Mouse (Mus musculus) midbrain, postnatal 0 days (tissue): ENCODE data around the gene Ccdc149. TPM values are rescaled to one million over a fixed set of nuclear protein-coding genes. Genes with fewer than 3 reads are reported as not detected.
A peak's percentile ranks its signal among the peaks of the same experiment; 100 is the strongest.

Experiments used
- ATAC-seq: fragments of 200-750 bp; cut with Nextera tagmentation; 2 replicates; pipeline ENCODE4 v1.8.0; 2017; ENCODE audit warnings: moderate number of reproducible peaks, mild to moderate bottlenecking, moderate TSS enrichment, moderate library complexity; ENCODE audit not compliant: low FRiP score
- DNase-seq: peaks from one replicate; pipeline ENCODE4 v3.0.0-alpha.2; 2015; ENCODE audit warnings: low spot score
- H3K27ac ChIP-seq: fragments of 300-500 bp; sonication (generic); 2 replicates; pipeline ENCODE4 v1.5.1; 2014; ENCODE audit warnings: low read depth, mild to moderate bottlenecking, low read length, mixed read lengths
- H3K27me3 ChIP-seq: fragments of 300-500 bp; sonication (generic); 2 replicates; pipeline ENCODE4 v1.6.1; 2014; ENCODE audit warnings: low read length, control low read depth, mixed read lengths; ENCODE audit not compliant: insufficient read depth
- H3K36me3 ChIP-seq: fragments of 300-500 bp; sonication (generic); 2 replicates; pipeline ENCODE4 v1.6.1; 2014; ENCODE audit warnings: low read length, control low read depth, mixed read lengths; ENCODE audit not compliant: insufficient read depth
- H3K4me1 ChIP-seq: fragments of 300-500 bp; sonication (generic); 2 replicates; pipeline ENCODE4 v1.6.1; 2014; ENCODE audit warnings: mild to moderate bottlenecking, control low read depth, antibody characterized with exemption, low read length, mixed read lengths; ENCODE audit not compliant: insufficient read depth
- H3K4me2 ChIP-seq: fragments of 300-500 bp; sonication (generic); 2 replicates; pipeline ENCODE4 v1.6.1; 2014; ENCODE audit warnings: low read depth, mild to moderate bottlenecking, low read length, mixed read lengths; ENCODE audit not compliant: poor library complexity, severe bottlenecking
- H3K4me3 ChIP-seq: fragments of 300-500 bp; sonication (generic); 2 replicates; pipeline ENCODE4 v1.5.1; 2014; ENCODE audit warnings: low read depth, mild to moderate bottlenecking, low read length, moderate library complexity
- H3K9ac ChIP-seq: fragments of 300-500 bp; sonication (generic); replicated peaks from 2 replicates; pipeline ENCODE4 v1.6.1; 2014; ENCODE audit warnings: mild to moderate bottlenecking, low read length, moderate library complexity, mixed read lengths; ENCODE audit not compliant: poor library complexity, severe bottlenecking
- H3K9me3 ChIP-seq: fragments of 300-500 bp; sonication (generic); 2 replicates; pipeline ENCODE4 v1.6.1; 2016; ENCODE audit warnings: low read length, control low read depth
- CTCF ChIP-seq: IDR thresholded peaks from 2 replicates; pipeline ENCODE4 v1.5.1; 2016; ENCODE audit warnings: antibody characterized with exemption, mild to moderate bottlenecking
- WGBS: fragments of 180-500 bp; shearing (Covaris S2); extraction: QIAGEN DNeasy Blood & Tissue Kit; methylation state at CpG from one replicate; pipeline ENCODE4 v1.1.7; 2014; 5-methylcytosine and 5-hydroxymethylcytosine counted together
- polyA plus RNA-seq: library from polyadenylated mRNA; unstranded; fragments of >200 nt; fragmentation: Nextera tagmentation; extraction: Ambion mirVana; gene quantifications from 2 replicates; pipeline ENCODE4 v1.2.1, GENCODE M21; 2015
- total RNA-seq: library from RNA; depleted of rRNA; stranded (reverse); fragments of >200 nt; gene quantifications from 2 replicates; pipeline ENCODE4 v1.2.3, GENCODE M21; 2014

Gene Ccdc149
- total and polyA plus RNA-seq, 2 experiments from 2014 or later, result 13.8 to 21.2 TPM

DNA sequence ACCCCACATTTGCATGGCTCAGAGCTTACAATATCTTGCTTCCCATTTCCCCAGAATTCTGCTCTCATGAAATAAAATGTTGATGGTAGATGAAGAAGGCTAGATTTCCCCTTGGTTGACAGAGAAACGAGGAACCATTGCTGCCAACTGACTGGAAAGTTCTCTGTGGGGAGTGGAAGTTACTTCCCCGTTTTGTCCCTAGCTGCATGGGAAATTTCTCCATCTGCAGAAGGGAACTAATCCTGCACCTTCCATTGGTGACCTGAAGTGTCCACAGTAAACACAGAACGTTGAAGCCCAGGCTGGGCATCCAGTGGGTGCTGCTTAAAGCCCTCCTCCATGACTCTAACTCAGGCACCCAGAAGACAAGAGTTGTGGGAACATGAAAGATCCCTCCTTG, 47.4 kb downstream of the Ccdc149 start:
- no peak for DNase-seq
- Histone ChIP-seq H3K27me3 (no peaks in the 10 kb centered on the region), H3K4me2 (no peak overlapping the region), H3K4me1 (no peaks in the 10 kb centered on the region), H3K9ac (no peak overlapping the region), H3K9me3 (no peaks in the 10 kb centered on the region), H3K27ac (no peak overlapping the region), H3K4me3 (no peak overlapping the region), H3K36me3 (no peaks in the 10 kb centered on the region)
- TF ChIP-seq CTCF, result no peak
- WGBS, result 72% methylated on average over 3 of the region's 3 CpGs
- no peak for ATAC-seq

DNA sequence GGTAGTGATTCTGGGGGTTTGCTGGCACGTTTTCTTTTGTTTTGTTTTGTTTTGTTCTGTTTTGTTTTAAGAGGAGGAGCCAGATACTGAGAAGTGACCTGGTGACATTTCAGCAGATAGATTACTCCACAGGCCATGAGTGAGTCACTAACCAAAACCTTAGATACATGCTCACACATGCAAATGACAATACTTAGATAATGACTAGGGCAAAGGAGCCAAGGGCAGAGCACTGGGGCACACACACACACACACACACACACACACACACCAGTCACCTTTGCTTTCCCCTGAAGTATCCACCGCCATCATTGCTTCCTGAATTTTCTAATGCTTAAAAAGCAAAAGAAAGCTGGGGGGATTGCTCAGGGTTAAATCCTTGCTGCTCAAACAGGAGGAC, 54.8 kb downstream of the Ccdc149 start:
- DNase-seq (no peak), ATAC-seq (no peak)
- H3K9ac ChIP-seq, result no peak overlapping the region
- H3K36me3 ChIP-seq, result no peaks in the 10 kb centered on the region
- no peaks in the 10 kb centered on the region for H3K27me3 ChIP-seq
- no peak for TF ChIP-seq CTCF
- 68% methylated on average over 2 of the region's 2 CpGs for WGBS
- no peaks in the 10 kb centered on the region for H3K4me1 ChIP-seq
- no peaks in the 10 kb centered on the region for H3K9me3 ChIP-seq
- no peak overlapping the region for H3K27ac ChIP-seq
- H3K4me3 ChIP-seq, result no peak overlapping the region
- no peak overlapping the region for H3K4me2 ChIP-seq

- TF ChIP-seq CTCF, result no peak
- Histone ChIP-seq H3K27me3 (no peaks in the 10 kb centered on the region), H3K36me3 (no peaks in the 10 kb centered on the region), H3K9ac (no peak overlapping the region), H3K9me3 (no peaks in the 10 kb centered on the region), H3K27ac (no peak overlapping the region), H3K4me3 (no peak overlapping the region), H3K4me1 (no peaks in the 10 kb centered on the region), H3K4me2 (no peak overlapping the region)
- DNase-seq, result peak; percentile 25
- WGBS, result 87% methylated on average over 6 of the region's 6 CpGs
- no peak for ATAC-seq
Measured at GRCm38 (mm10) chr5:52415917-52416316, 55.4 kb downstream of the Ccdc149 start.

DNA sequence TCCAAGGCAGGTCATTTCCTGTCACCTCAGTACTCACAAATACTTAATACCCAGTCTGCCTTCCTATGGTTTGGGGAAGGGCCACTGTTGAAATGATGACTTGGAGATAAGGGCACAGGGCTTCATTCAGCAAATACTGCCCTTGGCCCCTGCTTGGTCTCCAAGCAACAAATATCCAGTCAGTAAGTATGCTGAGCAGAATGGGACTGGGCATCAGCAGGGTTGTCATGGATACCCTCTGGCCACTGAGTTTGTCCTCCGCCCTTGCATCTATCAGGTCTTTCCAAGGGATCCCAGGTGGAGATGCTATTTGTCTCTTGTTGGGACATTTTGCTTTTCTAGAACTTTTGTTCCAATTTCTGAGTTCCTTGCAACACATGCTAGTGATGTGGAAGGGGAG, 56.1 kb downstream of the Ccdc149 start:
- 0 out of 2 replicates have a peak, but pooled peaks have one; percentile 50 for ATAC-seq
- Histone ChIP-seq H3K27me3 (no peaks in the 10 kb centered on the region), H3K4me1 (no peaks in the 10 kb centered on the region), H3K9ac (no peak overlapping the region), H3K9me3 (no peaks in the 10 kb centered on the region), H3K27ac (no peak overlapping the region), H3K4me2 (no peak overlapping the region), H3K4me3 (no peak overlapping the region), H3K36me3 (no peaks in the 10 kb centered on the region)
- DNase-seq, result peak; percentile 38
- no peak for TF ChIP-seq CTCF
- 45% methylated on average over 1 of the region's 1 CpGs for WGBS

DNA sequence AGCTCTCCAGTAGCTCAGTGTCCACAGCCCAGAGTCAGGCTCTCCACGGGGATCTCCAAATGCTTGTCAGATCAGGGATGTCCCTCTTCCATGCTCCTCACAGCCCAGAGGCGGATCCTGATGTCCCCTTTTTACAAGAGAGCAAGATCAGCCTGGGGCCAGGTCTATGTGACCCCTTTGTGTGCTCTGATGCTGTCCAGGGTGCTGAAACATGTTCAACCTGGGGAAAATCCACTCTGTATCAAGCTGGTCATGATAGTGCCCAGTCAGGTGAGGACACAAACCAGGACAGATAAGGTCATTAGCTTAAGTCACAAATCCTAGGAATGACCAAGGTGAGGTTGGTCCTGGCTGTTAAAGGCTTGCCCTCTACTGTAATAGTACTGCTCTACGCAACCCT, 59.8 kb downstream of the Ccdc149 start:
- H3K9me3 ChIP-seq, result no peaks in the 10 kb centered on the region
- WGBS, result 64% methylated on average over 3 of the region's 3 CpGs
- H3K4me2 ChIP-seq, result no peak overlapping the region
- H3K4me3 ChIP-seq, result no peak overlapping the region
- H3K9ac ChIP-seq, result no peak overlapping the region
- no peak for TF ChIP-seq CTCF
- H3K27ac ChIP-seq, result no peak overlapping the region
- H3K36me3 ChIP-seq, result no peaks in the 10 kb centered on the region
- ATAC-seq, result no peak
- no peaks in the 10 kb centered on the region; the same call in 1 of the 2 replicates for H3K4me1 ChIP-seq
- DNase-seq, result no peak
- no peaks in the 10 kb centered on the region for H3K27me3 ChIP-seq

DNA sequence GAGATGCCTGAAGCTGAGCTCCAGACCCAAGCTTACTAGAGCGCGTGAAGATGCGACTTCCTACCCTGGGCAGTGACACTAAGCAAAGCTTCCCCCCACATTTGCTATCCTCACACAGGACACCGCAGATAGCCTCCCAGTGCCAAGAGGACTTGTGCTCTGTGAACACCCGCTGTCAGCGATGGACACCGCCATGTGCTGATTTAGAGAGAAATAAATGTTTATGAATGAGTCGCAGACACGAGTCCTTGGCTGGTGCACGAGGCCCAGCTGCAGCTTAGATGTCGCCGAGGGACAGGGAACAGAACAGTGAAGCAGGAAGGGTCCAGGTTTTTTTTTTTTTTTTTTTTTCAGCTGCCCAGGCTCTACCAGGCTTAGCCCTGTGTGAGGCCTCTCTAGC, 61.1 kb downstream of the Ccdc149 start:
- no peak overlapping the region for H3K4me2 ChIP-seq
- H3K4me1 ChIP-seq, result no peaks in the 10 kb centered on the region; the same call in 1 of the 2 replicates
- H3K27me3 ChIP-seq, result no peaks in the 10 kb centered on the region
- H3K27ac ChIP-seq, result no peak overlapping the region
- peak; percentile 30 for DNase-seq
- H3K9ac ChIP-seq, result no peak overlapping the region
- no peak for ATAC-seq
- H3K9me3 ChIP-seq, result no peaks in the 10 kb centered on the region
- WGBS, result 79% methylated on average over 12 of the region's 12 CpGs
- H3K36me3 ChIP-seq, result no peaks in the 10 kb centered on the region
- H3K4me3 ChIP-seq, result no peak overlapping the region
- no peak for TF ChIP-seq CTCF
